Mouse (Mus musculus) mouse embryonic stem cell (cell line): ENCODE measurements at regions not wholly inside any gene's neighbourhood (a gene's known extent, or its start where the extent isn't known, plus 50 kb on each side); places are given as distances from the start of the nearest gene placed in this dataset.
"Not testable (repeated sequence)": the region's sequence is repeated elsewhere in the genome, so short reads cannot be mapped to it uniquely, and the experiment has no call there.

Experiments
- in situ Hi-C, 2 experiments: fragments of 300-500 bp; cut with MboI; formaldehyde crosslinking; loops; 1 replicate in 1 of 2; 3 replicates in 1 of 2; pipeline ENCODE4 v1.14.3; 2019 to 2020; ENCODE audit warnings: low sequenced_read_pairs in 2 of 2, low pct_unique_long_range_greater_than_20kb in 1 of 2, mixed read lengths in 1 of 2; ENCODE audit not compliant: unreplicated experiment in 1 of 2

DNA sequence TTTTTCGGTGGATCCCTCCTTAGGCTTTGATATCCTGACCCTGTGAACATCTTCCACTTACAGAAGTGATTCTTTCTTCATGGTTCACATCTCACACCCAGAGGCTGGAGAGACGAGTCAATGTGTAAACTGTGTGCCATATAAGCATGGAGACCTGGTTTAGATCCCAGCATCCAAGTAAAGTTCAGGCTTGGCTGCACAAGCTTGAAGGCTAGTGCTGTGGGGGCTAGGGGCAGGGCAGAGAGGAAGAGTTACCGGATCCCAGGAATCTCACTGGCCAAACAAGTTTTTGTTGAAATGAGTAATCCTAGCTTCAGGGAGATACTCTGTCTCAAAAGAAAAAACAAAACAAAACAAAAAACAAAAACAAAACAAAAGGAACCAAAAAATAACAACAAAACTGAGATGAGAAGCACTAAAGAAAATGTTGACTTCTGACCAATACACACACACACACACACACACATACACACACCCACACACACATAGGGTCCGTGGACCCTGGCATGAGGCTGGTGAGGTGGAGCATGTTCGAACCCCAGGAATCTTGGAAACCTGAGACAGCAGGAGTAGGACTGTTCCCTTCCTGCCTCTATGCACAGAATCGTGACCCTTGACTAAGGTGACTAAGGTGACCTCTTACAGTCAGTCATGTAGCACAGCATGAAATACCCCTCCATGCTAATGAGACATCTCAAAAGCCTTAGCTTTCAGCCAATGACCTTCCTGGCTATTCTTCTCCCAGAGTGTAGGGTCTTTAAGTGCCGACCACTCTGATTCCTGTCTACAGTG, 55.2 kb downstream of the Gm12728 start:
- in situ Hi-C loops: no loop called here

DNA sequence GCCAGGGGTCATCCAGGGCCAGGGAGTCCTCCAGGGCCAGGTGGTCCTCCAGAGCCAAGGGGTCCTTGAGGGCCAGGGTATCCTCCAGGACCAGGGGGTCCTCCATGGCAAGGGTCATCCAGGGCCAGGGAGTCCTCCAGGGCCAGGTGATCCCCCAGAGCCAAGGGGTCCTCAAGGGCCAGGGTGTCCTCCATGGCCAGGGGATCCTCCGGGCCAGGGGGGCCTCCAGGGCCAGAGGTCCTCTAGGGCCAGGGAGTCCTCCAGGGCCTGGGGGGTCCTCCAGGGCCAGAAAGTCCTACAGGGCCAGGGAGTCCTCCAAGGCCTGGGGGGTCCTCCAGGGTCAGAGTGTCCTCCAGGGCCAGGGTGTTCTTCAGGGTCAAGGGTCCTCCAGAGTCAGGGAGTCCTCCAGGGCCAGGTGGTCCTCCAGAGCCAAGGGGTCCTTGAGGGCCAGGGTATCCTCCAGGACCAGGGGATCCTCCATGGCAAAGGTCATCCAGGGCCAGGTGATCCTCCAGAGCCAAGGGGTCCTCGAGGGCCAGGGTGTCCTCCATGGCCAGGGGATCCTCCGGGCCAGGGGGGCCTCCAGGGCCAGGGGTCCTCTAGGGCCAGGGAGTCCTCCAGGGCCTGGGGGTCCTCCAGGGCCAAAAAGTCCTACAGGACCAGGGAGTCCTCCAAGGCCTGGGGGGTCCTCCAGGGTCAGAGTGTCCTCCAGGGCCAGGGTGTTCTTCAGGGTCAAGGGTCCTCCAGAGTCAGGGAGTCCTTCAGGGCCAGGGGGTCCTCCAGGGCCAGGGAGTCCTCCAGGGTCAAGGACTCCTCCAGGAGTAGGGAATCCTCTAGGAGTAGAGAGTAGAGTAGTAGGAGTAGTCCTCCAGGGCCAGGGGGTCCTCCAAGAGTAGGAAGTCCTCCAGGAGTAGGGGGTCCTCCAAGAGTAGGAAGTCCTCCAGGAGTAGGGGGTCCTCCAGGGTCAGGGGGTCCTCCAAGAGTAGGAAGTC, 56.6 kb downstream of the Gm12728 start:
- in situ Hi-C loops: not testable (repeated sequence)

DNA sequence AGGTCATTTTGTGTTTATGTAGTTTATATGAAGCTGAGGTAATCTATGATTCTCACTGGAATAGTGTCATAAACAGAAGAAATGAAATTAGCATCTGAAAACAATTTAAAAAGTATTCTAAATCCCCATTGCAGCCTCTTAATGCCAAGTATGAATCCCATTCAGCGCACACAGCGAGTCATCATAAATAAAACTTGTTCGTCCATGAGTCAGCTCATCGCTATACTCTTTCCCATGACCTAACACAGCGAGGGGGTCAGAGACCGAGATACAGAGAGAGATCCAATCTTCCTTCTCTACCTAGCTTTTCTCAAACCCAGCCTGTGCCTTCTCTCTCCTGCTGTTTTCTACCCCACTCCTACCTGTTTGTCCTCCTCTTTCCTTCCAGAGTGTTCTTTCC, 63.4 kb downstream of the Gm12728 start:
- in situ Hi-C loops: no loop called here

DNA sequence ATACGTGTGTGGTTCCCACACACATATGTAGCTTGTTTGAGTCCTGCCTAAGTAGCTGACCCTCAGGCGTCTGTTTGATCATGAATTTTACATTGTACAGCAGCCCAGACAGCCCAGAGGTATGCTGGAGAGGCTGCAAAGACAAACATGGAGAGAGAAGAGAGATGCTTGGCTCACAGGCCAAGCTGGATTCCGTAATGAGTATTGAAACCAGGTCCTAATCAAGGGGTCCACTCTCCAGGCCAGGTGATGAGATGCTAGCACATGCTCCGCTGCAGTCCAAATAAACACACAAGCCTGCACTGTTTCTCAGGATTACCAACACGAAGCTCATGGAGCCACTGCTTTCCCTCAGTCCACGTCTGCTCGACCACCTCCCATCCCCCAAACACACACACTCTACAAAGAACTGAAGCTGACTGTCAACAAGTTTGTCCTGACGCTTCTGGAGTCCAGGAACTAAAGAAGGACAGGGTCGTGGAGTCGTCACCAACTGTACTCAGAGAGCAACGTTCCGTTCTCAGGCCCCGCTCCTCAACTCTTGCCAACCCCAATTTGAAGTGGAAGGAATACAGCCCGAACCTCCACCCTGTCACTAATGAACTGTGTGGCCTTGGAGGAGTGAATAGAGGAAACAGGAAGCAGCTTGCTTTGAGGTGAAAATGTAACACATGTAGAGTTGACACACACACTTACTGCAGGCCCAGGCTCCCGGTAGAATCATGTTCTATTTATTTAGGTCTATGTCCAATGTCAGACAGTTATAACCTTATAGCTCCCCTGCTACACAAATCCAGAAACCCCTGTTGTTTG, 69.6 kb downstream of the Gm12728 start:
- in situ Hi-C loops: no loop called here

DNA sequence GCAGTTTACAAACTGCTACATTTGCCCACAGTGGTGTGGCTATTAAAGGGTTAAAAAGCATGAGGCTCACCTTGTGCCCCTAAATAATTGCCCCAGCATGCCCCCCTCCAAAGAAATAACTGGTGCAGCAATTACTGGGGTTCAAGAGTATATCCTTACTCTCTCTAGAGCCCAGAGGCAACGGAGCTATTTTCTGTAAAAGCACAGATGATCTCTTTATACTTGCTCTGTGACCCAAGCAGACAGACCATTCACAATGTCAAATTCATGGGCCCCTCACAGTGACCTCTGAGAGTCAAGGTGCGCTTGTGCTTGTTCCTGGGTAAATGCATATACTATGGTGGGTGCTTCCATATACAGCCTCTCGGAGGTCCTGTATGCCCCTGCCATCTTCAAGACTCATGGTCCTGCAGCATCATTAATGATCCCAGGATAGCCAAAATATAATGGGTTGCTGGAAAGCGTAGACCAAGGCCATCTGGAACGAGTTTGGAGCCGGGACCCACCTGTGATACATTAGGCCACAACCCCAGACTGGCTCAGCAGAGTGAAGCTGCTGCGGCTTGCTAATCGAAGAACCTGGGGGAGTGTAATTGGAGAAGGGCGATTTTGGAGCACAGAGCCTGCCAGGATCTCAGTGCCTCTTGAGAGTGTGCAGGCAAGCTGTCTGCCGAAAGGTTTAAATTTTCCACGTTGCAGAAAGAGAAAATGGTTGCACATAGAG, 71.4 kb downstream of the Gm12728 start:
- in situ Hi-C loops: no loop called here

DNA sequence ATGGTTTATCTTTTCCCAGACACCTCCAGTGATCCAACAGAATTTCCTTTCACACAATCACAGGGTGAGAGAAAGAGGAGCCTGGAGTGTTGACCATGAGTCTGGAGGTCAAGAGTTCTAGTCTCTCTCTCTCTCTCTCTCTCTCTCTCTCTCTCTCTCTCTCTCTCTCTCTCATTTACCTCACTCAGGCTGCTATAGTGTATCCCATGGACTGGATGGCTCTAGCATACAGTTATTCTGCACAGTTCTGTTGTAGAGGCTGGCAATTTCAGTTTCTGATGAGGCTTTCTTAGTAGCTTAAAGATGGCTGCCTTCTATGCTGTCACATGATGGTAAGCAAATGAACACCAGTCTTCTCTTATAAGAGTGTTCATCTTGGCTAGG, 72.0 kb downstream of the Gm12728 start:
- in situ Hi-C loops: no loop called here

DNA sequence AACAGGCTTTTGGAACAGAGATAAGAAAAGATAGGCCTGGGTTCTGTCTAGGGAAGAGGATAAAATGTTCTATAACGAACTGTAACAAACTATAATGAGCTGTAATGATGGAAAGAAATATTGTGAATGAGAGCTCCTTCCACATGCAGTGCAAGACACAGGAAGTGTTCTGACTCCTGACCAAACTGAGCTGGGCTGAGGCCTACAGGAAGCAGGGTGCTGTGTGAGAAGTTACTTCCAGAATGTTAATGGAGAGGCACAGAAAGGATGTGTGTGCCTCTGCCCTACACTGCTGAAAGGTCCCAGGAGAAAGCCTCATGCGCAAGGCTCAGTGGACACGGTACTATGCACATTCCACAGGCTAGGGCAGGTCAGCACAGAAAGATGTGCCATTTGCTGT, 80.8 kb downstream of the Gm12728 start:
- in situ Hi-C loops: no loop called here

DNA sequence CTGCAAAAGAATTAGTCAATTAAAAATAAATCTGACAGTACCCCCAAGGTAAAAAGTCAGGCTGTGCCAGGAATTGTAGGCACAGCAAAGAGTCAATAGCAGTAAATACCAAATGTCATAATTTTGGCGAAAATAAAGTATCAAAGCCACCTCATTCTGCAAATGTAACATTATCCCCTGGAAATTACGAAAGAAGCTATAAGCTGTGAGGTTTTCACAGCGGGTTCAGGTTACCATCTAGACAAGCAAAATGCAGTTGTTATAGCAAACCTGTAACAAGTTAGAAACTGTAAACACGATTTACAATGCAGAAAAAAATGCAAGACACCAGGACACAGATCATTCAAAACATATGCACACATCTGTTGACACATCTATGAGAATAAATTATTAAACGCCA, 87.6 kb downstream of the Gm12728 start:
- in situ Hi-C loops: no loop called here

DNA sequence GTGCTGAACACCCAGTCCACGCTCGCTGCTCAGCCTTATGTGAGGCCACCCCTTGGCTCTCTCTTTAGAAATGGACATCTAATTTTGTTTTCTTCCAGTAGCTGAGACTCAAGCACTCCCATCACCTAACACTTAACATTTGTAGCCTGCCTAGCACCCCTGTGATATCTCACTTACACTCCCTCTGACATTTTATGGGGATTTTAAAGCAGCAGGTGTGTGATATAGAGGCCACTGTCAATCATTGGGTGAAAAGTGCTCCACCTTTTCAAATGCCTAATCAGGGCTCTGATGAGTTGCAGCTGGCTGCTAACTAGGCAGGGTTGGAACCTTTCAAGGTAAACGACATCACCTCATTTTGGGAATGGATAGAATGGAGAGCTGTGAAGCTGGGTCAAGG, 90.2 kb downstream of the Gm12728 start:
- in situ Hi-C loops: no loop called here

DNA sequence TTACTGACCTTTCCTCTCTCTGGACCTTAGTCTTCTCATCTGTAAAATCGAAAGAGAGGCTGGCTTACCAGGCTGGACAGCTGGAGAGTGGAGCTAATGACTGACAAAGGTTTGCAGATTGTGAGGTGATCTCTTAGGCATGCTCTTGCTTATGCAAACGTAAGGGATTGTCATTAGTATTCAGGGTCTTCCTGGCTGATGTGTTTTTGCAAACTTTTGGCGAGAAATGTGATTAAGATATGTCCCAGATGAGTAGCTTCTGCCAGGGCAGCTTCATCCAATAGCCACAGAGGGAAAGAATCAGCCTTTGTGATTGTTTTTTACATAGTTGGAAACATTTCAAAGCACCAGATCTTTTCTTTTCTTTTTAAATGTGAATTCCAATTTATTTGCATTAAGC, 95.1 kb downstream of the Gm12728 start:
- in situ Hi-C loops: no loop called here

DNA sequence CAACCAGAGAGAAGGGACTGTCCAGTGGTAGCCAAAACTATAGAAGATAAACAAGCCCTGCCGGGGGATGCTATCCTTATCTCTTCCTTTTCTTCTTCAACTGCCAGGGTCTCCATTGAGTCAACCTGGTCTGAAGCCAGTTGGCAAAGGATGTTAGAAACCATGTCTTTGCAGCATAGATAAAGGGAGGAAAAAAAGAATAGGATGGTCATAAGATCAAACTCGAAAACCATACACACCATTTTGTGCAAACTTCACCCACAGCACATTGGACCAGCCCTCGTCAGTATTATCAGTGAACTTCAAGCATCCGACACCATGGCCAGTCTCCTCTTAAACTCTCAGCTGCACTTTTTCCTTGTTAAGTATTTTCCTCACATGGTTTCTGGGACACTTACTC, 101.8 kb downstream of the Gm12728 start:
- in situ Hi-C loops: no loop called here

DNA sequence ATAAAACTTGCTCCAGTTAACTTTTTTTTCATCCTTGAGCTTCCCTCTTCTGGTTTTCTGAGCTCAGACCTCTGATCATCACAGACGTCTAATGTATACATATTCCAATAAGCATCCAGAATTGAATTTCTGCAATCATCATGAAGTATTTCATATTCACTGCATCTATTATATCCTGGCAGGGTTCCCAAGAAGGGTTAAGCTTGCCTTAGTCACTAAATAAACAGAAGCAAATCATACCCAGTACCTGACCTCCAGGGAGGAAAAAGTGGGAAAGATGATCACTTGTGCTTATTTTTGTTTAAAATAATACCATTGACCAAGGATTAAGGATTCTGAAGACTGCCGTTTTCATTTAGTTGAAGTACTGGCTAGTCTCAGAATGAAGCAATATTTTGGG, 102.4 kb downstream of the Gm12728 start:
- in situ Hi-C loops: no loop called here

DNA sequence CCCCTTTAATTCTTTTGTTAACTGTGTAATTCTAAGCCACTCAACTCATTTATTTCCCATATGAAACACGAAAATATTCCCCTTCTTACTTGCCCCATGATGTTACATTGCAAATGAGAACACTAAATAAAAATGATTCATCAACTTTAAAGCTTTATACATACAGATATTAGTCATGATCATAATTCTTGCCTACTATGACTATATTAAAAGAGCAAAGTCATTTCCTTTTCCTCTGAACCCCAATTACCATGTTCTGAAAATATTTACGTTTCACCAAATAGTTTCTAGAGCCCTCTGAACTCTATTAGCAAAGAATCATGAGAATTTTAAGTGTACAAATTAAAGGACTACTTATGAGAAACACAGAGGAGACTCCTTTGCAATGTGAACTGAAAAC, 105.4 kb downstream of the Gm12728 start:
- in situ Hi-C loops: no loop called here

DNA sequence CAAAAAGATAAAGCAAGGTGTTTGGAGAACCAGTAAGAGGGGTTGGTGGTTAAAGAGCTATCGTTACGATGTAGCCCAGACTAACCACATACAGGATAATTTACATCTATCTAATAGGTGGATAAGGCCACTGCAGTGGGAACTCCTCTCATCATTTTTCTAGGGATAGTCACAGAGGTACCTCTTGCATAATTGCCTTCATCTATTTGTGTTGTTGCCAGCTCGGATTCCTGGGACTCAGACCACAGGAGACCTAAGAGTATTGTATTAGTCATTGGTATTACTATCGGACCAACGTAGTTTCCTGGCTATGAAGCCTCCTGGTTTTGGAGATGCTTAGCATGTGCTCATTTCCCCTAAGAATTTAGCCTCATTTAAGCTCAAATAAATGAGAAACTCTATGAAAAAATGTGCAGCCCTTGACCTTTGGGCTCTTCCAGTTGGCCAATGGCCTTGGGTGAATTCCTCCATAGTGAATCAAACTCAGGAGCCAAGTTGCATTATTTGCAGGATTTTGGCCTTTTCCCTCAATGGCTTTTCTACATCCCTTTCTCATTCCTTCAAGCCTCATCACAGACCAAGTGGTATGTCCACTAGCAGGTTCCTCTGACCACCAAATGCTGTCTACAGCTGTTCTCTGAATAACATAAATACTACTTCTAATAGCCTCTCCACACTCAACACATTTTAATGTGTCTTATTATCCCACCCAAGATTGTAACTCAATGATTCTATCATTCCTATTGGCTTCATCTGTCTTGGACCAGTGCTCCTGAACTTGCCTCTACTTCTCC, 108.6 kb downstream of the Gm12728 start:
- in situ Hi-C loops: no loop called here

DNA sequence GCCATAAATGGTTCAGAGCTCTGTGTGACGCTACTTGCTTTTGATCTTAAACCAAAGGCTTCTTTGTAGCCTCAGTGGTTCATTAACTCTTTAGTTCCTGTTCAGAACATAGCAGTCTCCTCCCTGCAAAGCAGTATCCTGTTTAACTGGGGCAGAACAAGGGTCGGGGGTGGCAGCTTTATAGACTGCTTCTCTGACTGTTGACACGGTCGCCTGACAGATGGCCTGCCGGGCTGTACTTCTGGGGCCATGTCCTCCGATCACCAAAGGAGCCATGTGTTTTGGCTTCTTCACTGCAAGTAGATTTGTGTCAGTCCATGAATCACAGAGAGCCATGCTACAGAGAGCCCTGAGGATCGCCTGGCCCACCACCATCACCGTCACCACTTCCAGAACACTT, 115.2 kb downstream of the Gm12728 start:
- in situ Hi-C loops: loop anchor here in 1 of 2 experiments (25.0 kb wide), 1 partner anchor 768 kb away; no protein-coding TSS in a partner anchor

DNA sequence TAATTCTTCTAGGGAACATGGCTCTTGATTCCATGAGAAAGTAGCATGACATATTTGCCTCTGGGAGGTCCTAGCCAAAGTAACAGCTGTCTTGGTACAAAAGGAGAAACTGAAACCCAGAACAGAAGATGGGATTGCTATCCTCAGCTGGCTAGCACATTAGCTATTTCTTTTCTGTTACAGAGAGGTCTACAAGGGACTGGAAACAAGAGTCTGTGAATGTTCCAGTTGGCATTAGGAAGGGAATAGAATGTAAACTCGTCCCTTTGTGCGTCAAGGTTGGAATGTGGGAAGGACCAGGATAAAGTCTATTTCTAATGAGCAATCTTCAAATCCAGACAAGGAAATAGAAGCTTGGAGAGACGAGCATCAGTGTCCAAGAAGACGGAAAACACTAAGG, 116.7 kb downstream of the Gm12728 start:
- in situ Hi-C loops: loop anchor here in 1 of 2 experiments (25.0 kb wide), 1 partner anchor 769 kb away; no protein-coding TSS in a partner anchor

DNA sequence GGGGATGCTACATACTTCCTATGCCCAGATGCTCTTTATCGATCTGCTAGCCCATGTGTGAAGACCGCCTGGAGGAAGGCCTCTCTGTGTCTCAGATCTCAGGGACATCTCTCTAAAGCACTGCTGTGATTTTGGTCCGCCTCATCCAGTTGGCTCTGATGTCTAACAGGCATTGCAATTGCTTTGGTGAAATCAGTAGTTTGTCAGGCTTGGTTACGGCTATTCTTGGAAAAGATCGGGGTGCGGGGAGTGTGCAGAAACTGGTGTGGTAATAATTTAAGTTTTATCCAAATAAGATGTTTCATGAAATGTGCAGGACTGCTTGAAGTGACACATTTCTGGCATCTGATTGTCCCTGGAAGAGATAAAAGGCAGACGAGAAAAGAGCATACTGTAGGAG, 117.9 kb downstream of the Gm12728 start:
- in situ Hi-C loops: loop anchor here in 1 of 2 experiments (25.0 kb wide), 1 partner anchor 770 kb away; no protein-coding TSS in a partner anchor
